Mouse (Mus musculus) thymus, adult 2 months (tissue): ENCODE measurements around the gene Tmem45a2.

Source experiments
- CTCF ChIP-seq: fragments of 200-500 bp; IDR thresholded peaks from 2 replicates; pipeline ENCODE4 v1.5.1; 2012; ENCODE audit warnings: mild to moderate bottlenecking, control low read depth, low read length, moderate library complexity, borderline replicate concordance; ENCODE audit not compliant: control insufficient read depth, poor library complexity, insufficient read depth; ENCODE audit errors: extremely low read depth
- POLR2A ChIP-seq: fragments of 200-500 bp; IDR thresholded peaks from 2 replicates; pipeline ENCODE4 v1.6.1; 2012; ENCODE audit warnings: mild to moderate bottlenecking, low read length, control low read depth, moderate library complexity; ENCODE audit not compliant: control insufficient read depth, poor library complexity, insufficient read depth; ENCODE audit errors: extremely low read depth

GRCm38 (mm10) chr16:57038600-57038999 lies 32.6 kb downstream of the Tmem45a2 start:
- TF ChIP-seq POLR2A (no peak), CTCF (no peak)
